Mouse (Mus musculus): Measurements from ENCODE around the gene Tmprss11a. TPM values are rescaled to one million over a fixed set of nuclear protein-coding genes. Genes with fewer than 3 reads are reported as not detected.

Gene Tmprss11a
- polyA plus RNA-seq, 1 experiment, result 0.11 TPM

- Histone ChIP-seq H3K27ac (ENCODE audit: insufficient read depth, low read length) (no peak overlapping the region), H3K27me3 (ENCODE audit: control insufficient read depth, insufficient read depth, low read length) (no peaks in the 10 kb centered on the region), H3K4me3 (replicated peaks; ENCODE audit: insufficient read depth, low read depth, low read length) (no peak overlapping the region), H3K4me1 (ENCODE audit: control insufficient read depth, insufficient read depth, low read length) (no peaks in the 10 kb centered on the region)
- WGBS, result 85% methylated on average over 3 of the region's 3 CpGs
- DNase-seq, result no peak
- no peak for TF ChIP-seq POLR2A (IDR thresholded peaks at IDR 0.05; ENCODE audit: borderline replicate concordance, insufficient read depth, low read length)
- no peak for TF ChIP-seq CTCF (IDR thresholded peaks at IDR 0.05; ENCODE audit: borderline replicate concordance, insufficient read depth, low read depth, low read length)
Observed at GRCm38 (mm10) chr5:86407191-86407590, 61.6 kb downstream of the Tmprss11a start.

GRCm38 (mm10) chr5:86373320-86373719 is 95.5 kb downstream of the Tmprss11a start, which contains the start of gene Tmprss11d:
Gene Tmprss11d, minus strand, starts transcription at chr5:86373420.
- Histone ChIP-seq H3K4me3 (replicated peaks; ENCODE audit: insufficient read depth, low read depth, low read length) (no peak within 1 kb of the TSS), H3K4me1 (ENCODE audit: control insufficient read depth, insufficient read depth, low read length) (no peaks in the 10 kb centered on the region), H3K27ac (ENCODE audit: insufficient read depth, low read length) (no peak within 1 kb of the TSS), H3K27me3 (ENCODE audit: control insufficient read depth, insufficient read depth, low read length) (no peaks in the 10 kb centered on the region)
- no peak for DNase-seq
- TF ChIP-seq CTCF (IDR thresholded peaks at IDR 0.05; ENCODE audit: borderline replicate concordance, insufficient read depth, low read depth, low read length) (no peak), POLR2A (IDR thresholded peaks at IDR 0.05; ENCODE audit: borderline replicate concordance, insufficient read depth, low read length) (no peak)
- 72% methylated on average over 3 of the region's 3 CpGs for WGBS

Other genes starting within 250 kb of the Tmprss11a start
- gene Tmprss11c, start 179.7 kb downstream of the Tmprss11a start, polyA plus RNA-seq (2012; rRNA removed), result not detected in 2 replicates
- gene Tmprss11d, start 95.6 kb downstream of the Tmprss11a start, polyA plus RNA-seq (2012; rRNA removed), result 0.06 and 0.07 TPM in 2 replicates
- not detected in 2 replicates for gene Tmprss11g, start 49.6 kb upstream of the Tmprss11a start, polyA plus RNA-seq (2012; rRNA removed)
- gene Tmprss11f, start 163.4 kb upstream of the Tmprss11a start, polyA plus RNA-seq (2012; rRNA removed), result not detected in 2 replicates
- gene Tmprss11b, start 207.4 kb upstream of the Tmprss11a start, polyA plus RNA-seq (2012; rRNA removed), result not detected in 2 replicates